Mouse (Mus musculus): ENCODE results near the gene Gipc1.

Gipc1 gene

GRCm38 (mm10) chr8:83680603-83681002, 28.1 kb downstream of the Gipc1 start:
- DNase-seq (ENCODE audit: low spot score), result no peak

- no peak for DNase-seq (ENCODE audit: low spot score)
Observed at GRCm38 (mm10) chr8:83681099-83681498, 28.6 kb downstream of the Gipc1 start.

- no peak for DNase-seq (ENCODE audit: low spot score)
Observed at GRCm38 (mm10) chr8:83684517-83684916, 32.0 kb downstream of the Gipc1 start.

GRCm38 (mm10) chr8:83689264-83689663, 36.8 kb downstream of the Gipc1 start:
- DNase-seq (ENCODE audit: low spot score), result no peak

- no peak for DNase-seq (ENCODE audit: low spot score)
Observed at GRCm38 (mm10) chr8:83693609-83694236, 41.2 kb downstream of the Gipc1 start.

- DNase-seq (ENCODE audit: low spot score), result no peak
Observed at GRCm38 (mm10) chr8:83694369-83695160, 42.1 kb downstream of the Gipc1 start.

- no peak for DNase-seq (ENCODE audit: low spot score)
Observed at GRCm38 (mm10) chr8:83695351-83696106, 43.1 kb downstream of the Gipc1 start.

GRCm38 (mm10) chr8:83697374-83698220, 45.1 kb downstream of the Gipc1 start:
- DNase-seq (ENCODE audit: low spot score), result no peak

GRCm38 (mm10) chr8:83698291-83698660, 45.8 kb downstream of the Gipc1 start:
- no peak for DNase-seq (ENCODE audit: low spot score)

- no peak for DNase-seq (ENCODE audit: low spot score)
Observed at GRCm38 (mm10) chr8:83698661-83699453, 46.4 kb downstream of the Gipc1 start, which contains the start of gene Pkn1. Pkn1 (minus strand) TSS chr8:83699179.

- DNase-seq (ENCODE audit: low spot score), result no peak
Observed at GRCm38 (mm10) chr8:83699566-83699965, 47.1 kb downstream of the Gipc1 start.

- no peak for DNase-seq (ENCODE audit: low spot score)
Observed at GRCm38 (mm10) chr8:83700423-83701085, 48.1 kb downstream of the Gipc1 start.

- no peak for DNase-seq (ENCODE audit: low spot score)
Observed at GRCm38 (mm10) chr8:83703426-83703825, 50.9 kb downstream of the Gipc1 start.

GRCm38 (mm10) chr8:83706411-83706810, 53.9 kb downstream of the Gipc1 start:
- no peak for DNase-seq (ENCODE audit: low spot score)

- DNase-seq (ENCODE audit: low spot score), result no peak
Observed at GRCm38 (mm10) chr8:83707554-83707953, 55.1 kb downstream of the Gipc1 start.
